Mouse (Mus musculus) thymus, adult 18-20 months (tissue): ENCODE data around the gene Map4k4.

Source experiments
- DNase-seq, 2 experiments: peaks; one replicate each; pipeline ENCODE4 v3.0.0; 2022; ENCODE audit warnings: mixed read lengths in 2 of 2

The Map4k4 gene

GRCm38 (mm10) chr1:39936934-39937333 lies 36.2 kb downstream of the Map4k4 start:
- DNase-seq = no peak

DNA sequence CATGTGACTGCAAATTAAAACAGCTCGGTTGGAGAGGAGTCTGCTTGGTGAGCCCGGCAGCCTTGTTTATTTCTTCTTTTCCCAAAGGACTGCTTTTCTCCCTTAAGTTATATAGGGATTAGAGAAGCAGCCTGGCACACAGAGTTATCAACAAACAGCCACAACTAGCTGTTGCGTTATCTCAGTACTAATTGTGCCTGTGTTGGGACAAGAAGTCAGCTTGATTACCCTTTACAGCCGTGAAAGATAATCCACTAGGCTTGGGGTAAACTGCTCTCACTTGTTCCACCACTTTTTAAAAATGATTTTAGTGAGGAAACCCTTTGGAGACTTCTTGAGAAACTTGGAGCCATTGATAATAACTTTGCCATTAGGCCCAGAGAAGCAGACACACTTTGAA lies 36.9 kb downstream of the Map4k4 start:
- DNase-seq = no peak

DNA sequence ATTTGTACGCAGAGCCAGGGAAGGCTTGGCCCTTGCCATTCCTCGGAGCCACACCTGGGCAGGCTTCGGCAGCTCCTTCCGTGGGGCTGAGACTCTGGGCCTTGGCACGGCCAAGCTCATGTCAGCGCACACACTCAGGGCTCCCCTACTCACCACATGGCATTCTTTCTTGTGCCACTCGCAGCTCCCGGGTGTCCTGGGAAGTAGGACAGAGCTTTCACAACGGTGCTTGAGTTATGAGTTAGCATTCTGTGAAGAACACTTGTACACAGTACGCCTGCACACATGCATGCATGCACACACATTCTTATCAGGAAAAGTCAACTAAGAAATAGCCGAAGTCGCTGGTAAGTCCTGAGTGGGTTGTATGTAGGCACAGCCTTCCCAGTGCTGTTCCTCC lies 38.7 kb downstream of the Map4k4 start:
- no peak for DNase-seq

DNA sequence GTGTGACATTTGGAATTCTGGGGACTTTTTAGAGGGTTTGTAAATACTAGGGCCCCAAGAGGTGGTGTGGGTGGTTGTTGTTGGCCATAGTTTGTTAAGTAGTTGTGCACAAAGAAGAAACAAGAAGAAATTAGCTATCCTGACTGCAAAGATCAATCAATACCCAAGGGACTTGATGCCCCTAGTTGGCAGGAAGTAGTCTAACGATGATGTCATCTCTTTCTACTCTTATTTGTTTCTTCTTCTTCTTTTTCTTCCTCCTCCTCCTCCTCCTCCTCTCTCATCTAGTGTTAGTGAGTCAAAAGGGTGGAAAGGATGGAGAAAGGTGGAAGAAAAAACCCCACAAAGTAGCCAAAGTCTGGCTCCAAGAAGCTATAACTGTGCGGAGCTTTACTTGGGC lies 39.6 kb downstream of the Map4k4 start:
- DNase-seq = no peak

- DNase-seq = no peak
These were observed 40.8 kb downstream of the Map4k4 start for GRCm38 (mm10) chr1:39941237-39942179.

GRCm38 (mm10) chr1:39942935-39943334 lies 42.2 kb downstream of the Map4k4 start:
- no peak for DNase-seq

DNA sequence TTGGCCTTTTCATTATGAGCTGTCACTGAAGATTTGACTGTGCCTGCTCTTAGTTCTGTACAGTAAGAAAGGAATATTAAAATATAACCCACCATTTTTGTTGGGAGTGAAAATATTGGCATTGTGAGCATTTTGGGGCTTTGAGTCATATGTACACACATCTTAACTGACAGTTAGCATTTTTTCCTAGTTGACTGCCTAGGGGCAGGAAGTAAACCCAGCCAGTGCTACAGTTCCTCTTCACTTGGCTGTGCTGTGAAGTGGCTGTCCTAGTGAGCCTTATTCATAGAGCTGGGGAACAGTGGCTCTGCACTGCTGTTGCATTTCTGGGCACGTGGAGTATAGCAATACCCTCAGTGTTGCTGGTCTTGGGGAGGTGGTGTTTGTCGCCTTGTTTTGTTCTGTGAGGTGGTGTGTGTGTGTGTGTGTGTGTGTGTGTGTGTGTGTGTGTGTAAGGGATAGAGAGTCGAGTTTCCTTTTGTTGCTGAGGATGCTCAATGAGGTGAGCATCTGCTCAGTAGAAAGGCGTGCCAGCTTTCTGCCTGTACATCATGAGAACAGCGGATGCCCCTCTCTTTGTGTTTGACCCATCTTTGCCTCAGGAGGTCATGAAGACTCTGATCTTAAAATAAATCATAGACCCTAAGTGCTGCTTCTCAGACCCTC lies 43.7 kb downstream of the Map4k4 start:
- DNase-seq = no peak

DNA sequence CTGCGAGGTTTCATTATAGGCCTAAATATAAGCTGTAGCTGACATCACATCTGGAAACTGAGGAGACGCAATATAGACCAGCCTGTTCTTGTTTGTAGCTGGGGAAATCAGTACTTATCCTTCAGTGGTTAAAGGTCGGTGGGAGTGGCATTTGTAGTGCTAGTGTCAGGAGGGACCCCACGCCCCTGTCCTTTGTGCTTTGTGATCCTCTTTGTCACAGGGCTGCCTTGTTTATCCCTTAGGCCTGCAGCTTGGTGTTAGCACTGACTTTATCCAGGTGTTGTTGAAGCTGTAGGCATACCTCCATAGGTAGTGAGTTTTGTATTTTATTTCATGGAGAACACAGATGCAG lies 44.2 kb downstream of the Map4k4 start:
- DNase-seq = no peak

- DNase-seq = no peak
These were observed 45.7 kb downstream of the Map4k4 start for GRCm38 (mm10) chr1:39946391-39946790.

DNA sequence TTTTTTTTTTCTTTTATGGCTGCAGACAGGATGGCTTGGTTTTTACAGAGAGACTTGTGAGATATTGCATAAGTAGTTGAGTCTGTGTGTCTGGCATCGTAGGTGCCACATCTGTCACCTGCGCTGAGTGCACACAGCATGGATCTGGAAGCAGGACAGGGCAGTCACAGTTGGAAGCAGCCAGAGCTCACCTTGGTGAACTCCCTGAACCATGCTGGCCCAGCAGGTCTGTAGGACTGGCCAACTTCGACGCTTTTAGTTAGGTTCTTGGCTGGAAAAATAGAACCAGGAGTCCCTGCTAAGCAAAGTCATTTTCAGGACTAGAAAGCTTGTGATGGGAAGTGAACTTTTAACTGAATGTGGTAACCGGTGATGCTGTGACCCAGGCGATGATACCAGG lies 46.5 kb downstream of the Map4k4 start:
- no peak for DNase-seq

DNA sequence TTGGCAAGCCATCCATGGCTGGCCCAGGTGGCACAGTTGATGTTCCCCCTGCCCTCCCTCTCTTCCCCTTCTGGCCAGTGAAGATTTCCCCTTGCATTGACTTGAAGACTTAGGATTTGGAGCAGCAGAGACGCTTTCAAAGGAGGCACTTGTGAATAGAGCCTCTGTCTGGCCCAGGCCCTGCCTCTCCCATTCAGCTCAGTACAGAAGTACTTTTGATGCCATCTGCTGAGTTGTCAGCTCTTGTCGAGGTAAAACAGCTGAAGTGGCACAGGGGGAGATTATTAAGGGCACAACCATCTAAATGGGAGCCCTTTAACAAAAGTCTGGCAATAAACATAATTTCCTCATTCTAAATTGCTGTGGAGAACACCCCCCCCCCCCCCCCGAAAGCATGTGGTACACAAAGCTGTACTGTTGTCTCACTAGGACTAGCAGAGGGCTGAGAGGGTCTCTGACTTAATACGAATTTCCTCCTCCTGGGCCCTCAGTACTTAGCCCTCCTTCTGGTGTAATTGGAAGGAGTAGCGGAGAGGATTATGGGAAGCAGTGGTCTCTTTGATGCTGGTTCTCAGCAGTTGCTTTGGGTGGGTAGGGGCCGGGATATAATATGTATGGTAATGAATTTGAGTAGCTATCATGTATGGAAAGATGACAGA lies 47.1 kb downstream of the Map4k4 start:
- no peak for DNase-seq

DNA sequence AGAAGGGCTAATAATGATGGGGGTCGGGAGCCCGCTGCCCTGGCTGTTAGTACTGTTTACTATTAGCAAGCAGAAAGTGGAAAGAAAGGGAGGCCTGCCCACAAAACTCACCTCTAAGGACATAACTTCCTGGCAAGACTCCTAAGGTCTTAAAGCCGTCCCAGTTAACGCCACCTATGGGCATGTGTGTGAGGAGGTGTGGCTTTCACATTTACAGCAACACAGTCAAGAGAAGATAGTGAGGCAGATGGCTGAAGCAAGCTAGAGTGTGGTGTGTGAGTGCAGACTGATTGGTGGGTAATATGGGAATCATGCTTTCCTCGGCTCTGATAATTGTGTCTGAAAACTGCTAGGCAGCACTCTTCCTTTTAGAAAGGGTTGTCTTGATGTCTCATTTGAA lies 48.5 kb downstream of the Map4k4 start:
- no peak for DNase-seq

- no peak for DNase-seq
These were observed 49.2 kb downstream of the Map4k4 start for GRCm38 (mm10) chr1:39949790-39950462.

DNA sequence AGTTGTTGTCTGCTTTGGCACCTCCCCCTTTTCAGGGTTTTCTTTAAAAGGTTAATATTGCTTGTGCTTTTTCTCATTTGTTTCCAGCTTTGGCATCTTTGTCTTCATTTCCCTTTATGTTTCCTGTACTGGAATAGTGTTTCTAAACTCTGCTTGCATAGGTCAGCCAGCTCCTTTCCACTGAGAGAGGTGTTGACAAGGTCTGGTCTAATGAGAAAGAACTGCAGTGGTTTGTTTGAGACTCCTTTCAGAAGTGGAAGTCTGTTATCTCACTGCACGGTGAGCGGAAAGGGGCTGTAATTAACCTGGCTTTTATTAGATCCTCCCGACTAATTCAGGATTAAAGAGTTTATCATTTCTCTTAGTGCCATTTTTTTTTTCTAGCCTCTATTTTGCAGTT lies 49.9 kb downstream of the Map4k4 start:
- no peak for DNase-seq

- DNase-seq = no peak
These were observed 53.9 kb downstream of the Map4k4 start for GRCm38 (mm10) chr1:39954652-39955051.

DNA sequence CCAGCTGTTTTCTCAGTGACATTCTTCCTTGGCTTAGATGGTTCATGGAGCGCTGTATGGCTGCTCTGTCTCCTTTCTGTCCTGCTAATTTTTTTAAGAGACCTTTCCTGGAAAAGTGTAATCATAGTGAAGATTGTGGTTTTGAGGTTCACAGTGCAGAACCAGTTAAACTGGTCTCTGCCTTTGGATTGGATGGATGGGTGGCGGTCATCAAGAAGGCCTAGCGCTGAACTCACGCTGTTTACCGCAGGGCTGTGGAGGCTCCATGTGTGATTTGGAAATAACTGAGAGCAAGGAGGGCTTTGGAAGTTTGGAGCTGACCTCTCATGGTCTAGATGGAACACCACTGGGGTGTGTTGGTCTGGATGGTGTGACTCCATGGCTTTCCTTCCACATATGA lies 56.0 kb downstream of the Map4k4 start:
- DNase-seq = no peak

DNA sequence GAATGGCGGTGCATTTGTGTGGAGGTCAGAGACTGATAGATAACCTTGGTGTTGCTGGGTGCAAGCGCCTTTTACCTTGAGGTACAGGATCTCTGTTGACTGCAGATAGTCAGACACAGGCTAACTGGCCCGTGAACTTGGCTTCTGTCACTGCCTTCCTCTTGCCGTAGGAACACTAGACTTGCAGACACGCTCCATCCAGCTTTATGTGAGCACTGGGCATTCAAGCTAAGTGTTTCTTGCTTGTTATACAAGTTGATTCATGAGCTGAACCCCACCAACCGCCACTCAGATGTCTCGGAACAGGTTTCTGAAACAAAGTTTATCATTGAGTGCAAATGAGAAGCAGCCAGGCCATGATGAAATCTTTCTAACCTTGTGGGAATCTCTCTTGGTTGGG lies 57.3 kb downstream of the Map4k4 start:
- DNase-seq = no peak

DNA sequence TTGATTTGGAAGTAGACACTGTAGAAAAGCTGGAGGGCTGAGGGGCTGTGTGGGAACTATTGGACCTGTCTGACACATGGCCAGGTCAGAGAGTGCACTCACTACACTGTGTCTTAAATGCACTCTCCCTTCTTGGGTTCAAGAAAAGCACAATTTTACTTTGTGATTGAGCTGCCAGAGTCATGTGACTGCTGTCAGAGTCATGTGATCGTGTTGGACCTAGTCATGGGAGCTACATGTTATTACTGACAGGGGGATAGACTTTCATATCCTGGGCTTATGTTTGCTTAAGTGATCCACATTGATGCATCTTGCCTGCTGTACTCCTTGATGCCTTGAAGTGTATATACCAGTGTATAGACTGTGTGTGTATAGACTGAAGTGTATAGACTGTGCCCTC lies 59.9 kb downstream of the Map4k4 start:
- no peak for DNase-seq

DNA sequence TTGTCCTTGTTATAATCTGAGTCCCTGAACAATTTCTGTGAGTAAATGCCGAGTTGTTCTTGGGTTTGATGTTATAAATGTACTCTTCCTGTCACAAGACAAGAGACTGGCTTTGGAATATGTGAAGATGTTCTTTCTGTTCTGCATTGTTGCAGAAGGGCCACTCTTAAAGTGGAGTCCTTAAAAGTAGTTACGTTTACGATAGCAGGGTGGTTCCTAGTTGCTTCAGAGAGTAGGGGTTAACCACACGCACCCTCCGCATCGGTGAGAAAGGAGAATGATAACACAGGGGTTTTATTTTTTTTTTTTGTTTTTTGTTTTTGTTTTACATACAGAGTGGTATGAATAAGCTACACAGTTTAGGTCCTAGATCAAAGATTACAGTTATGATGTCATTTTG lies 60.4 kb downstream of the Map4k4 start:
- DNase-seq = no peak

GRCm38 (mm10) chr1:39962321-39962720 lies 61.6 kb downstream of the Map4k4 start:
- no peak for DNase-seq

DNA sequence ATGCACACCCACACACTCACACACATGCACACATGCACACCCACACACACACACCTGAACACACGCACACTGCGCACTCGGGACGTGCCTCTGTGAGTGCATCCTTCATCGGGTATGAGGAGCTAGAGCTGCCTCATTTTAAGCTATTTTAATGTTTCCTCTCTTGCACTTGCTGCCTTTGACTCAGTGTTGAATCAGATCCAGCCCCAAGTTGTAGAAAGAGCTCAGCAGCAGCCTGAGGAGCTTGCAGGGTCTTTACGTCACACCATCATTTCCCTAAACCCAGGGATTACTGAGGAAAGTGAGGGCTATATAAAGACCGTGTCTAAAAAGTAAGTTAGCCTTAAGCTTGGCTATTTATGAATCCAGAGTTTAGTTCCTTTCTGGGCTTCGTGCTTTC lies 62.1 kb downstream of the Map4k4 start:
- no peak for DNase-seq

- DNase-seq = no peak
These were observed 63.1 kb downstream of the Map4k4 start for GRCm38 (mm10) chr1:39963821-39964220.

DNA sequence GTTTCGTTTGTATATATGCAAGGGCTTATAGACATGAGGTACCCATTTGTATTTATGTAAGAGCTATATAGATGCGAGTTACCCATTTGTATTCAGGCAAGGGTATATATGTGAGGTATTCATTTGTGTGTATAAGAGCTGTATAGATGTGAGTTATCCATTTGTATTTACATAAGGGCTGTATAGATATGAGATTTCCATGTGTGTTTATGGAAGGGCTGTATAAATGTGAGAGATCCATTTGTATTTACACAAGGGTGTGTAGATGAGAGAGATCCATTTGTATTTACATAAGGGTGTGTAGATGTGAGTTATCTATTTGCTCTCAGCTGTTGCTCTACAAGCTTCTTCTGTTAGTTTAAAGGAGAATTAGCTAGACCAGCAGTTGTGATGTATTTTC lies 63.7 kb downstream of the Map4k4 start:
- DNase-seq = no peak
